Mouse (Mus musculus): ENCODE results near the gene Zbtb34.

DNA sequence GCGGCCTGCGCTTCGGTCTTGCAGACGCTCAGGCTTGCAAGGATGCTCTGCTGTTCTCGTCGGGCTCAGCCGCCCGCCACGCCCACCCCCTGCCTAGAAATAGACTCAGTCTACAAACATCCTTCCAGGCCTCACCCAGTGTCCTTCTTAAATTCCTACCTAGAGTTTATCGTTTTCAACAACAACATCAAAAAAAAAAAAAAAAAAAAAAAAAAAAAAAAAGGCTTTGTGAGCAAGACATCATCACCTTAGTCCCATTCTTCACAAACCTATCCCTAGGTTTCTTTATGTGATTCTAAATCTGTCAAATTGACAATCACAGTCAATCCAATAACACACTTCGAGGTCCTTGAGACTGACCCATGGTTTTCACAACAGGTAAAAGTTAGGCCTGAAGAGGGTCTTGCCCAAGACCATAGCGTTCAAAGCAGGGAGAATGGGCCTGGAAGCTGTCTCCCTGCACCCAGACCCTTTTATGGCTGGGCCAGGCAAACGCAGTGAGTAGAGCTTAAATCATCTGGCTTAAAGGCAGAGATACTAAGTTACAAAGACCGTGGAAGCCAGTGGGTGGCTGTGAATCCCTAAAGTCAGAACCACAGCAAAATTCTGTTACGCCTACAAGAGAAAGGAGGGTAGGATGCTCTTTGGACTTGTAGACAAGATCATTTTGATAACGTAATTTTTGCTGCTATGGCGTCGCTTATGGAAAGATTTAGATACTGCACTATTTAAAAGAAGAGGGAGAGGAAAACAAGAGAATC, 59.3 kb downstream of the Zbtb34 start:
- TF ChIP-seq CTCF (IDR thresholded peaks at IDR 0.05; ENCODE audit: low read depth) (no peak), EP300 (IDR thresholded peaks at IDR 0.05; ENCODE audit: low read depth) (no peak)

Data from liver, postnatal 0 days (tissue).